Mouse (Mus musculus) small intestine, adult 2 months (tissue): Measurements from ENCODE around the gene Lefty2. TPM values are rescaled to one million over a fixed set of nuclear protein-coding genes. Genes with fewer than 3 reads are reported as not detected.

ENCODE experiments used
- H3K27ac ChIP-seq: fragments of 200-500 bp; 2 replicates; pipeline ENCODE4 v1.5.1; 2012; ENCODE audit warnings: low read depth, low read length, control low read depth, inconsistent platforms; ENCODE audit not compliant: insufficient read depth
- H3K27me3 ChIP-seq: fragments of 200-500 bp; 2 replicates; pipeline ENCODE4 v1.6.1; 2012; ENCODE audit warnings: mild to moderate bottlenecking, moderate library complexity, low read length, inconsistent platforms; ENCODE audit not compliant: control insufficient read depth, insufficient read depth
- H3K36me3 ChIP-seq: fragments of 200-500 bp; 2 replicates; pipeline ENCODE4 v1.6.1; 2012; ENCODE audit warnings: mild to moderate bottlenecking, low read length, control low read depth, inconsistent platforms; ENCODE audit not compliant: control insufficient read depth, insufficient read depth
- H3K4me1 ChIP-seq: fragments of 200-500 bp; 2 replicates; pipeline ENCODE4 v1.6.1; 2012; ENCODE audit warnings: low read length, inconsistent platforms, mixed read lengths; ENCODE audit not compliant: control insufficient read depth, insufficient read depth, insufficient read length
- H3K4me3 ChIP-seq: fragments of 200-500 bp; 2 replicates; pipeline ENCODE4 v1.5.1; 2012; ENCODE audit warnings: low read depth, mild to moderate bottlenecking, control low read depth, inconsistent platforms, low read length, moderate library complexity
- CTCF ChIP-seq: fragments of 200-500 bp; IDR thresholded peaks from 2 replicates; pipeline ENCODE4 v1.5.1; 2012; ENCODE audit warnings: low read depth, mild to moderate bottlenecking, control low read depth, inconsistent platforms, low read length, moderate library complexity, mixed read lengths; ENCODE audit not compliant: insufficient replicate concordance, insufficient read length; ENCODE audit errors: extremely low read depth
- POLR2A ChIP-seq: fragments of 200-500 bp; IDR thresholded peaks from 2 replicates; pipeline ENCODE4 v1.6.1; 2012; ENCODE audit warnings: low read depth, mild to moderate bottlenecking, control low read depth, inconsistent platforms, low read length, moderate library complexity
- WGBS: fragments of 180-500 bp; shearing (Covaris S2); methylation state at CpG from one replicate; pipeline ENCODE4 v1.1.7; 2018; 5-methylcytosine and 5-hydroxymethylcytosine counted together
- polyA plus RNA-seq: library from polyadenylated mRNA; depleted of rRNA; stranded (reverse); fragments of >200 nt; gene quantifications from 2 replicates; pipeline ENCODE4 v1.2.3, GENCODE M21; 2012; rRNA removed

Lefty2 gene
- polyA plus RNA-seq, 1 experiment = not detected

GRCm38 (mm10) chr1:180945001-180945980 lies 52.4 kb downstream of the Lefty2 start:
- Histone ChIP-seq H3K27ac (peak overlapping the region; percentile 46), H3K36me3 (peaks cover 7% of the 10 kb centered on the region), H3K4me1 (peaks cover 29% of the 10 kb centered on the region), H3K4me3 (no peak overlapping the region), H3K27me3 (no peaks in the 10 kb centered on the region)
- WGBS = 12% methylated on average over 20 of the region's 20 CpGs
- TF ChIP-seq CTCF (no peak), POLR2A (no peak)

GRCm38 (mm10) chr1:180946448-180946847 lies 53.5 kb downstream of the Lefty2 start:
- Histone ChIP-seq H3K4me1 (peaks cover 29% of the 10 kb centered on the region), H3K27me3 (no peaks in the 10 kb centered on the region), H3K36me3 (peaks cover 7% of the 10 kb centered on the region), H3K27ac (no peak overlapping the region), H3K4me3 (no peak overlapping the region)
- WGBS = 25% methylated on average over 6 of the region's 6 CpGs
- TF ChIP-seq CTCF = no peak
- no peak for TF ChIP-seq POLR2A

Other genes with a start within 250 kb of the Lefty2 start
- not detected in 2 replicates for gene Mixl1, start 196.1 kb upstream of the Lefty2 start, polyA plus RNA-seq
- 5.5 and 10.7 TPM in 2 replicates for gene Acbd3, start 167.1 kb upstream of the Lefty2 start, polyA plus RNA-seq
- 156 and 262 TPM in 2 replicates for gene H3f3a, start 79.2 kb upstream of the Lefty2 start, polyA plus RNA-seq
- 3.2 and 5.9 TPM in 2 replicates for gene Sde2, start 42.0 kb upstream of the Lefty2 start, polyA plus RNA-seq
- gene Pycr2, start 11.2 kb downstream of the Lefty2 start, polyA plus RNA-seq = 21.8 and 23.2 TPM in 2 replicates
- gene Lefty1, start 41.9 kb downstream of the Lefty2 start, polyA plus RNA-seq = 6.3 and 7.1 TPM in 2 replicates
- gene Tmem63a, start 49.2 kb downstream of the Lefty2 start, polyA plus RNA-seq = 23.5 and 31.9 TPM in 2 replicates
- gene Ephx1, start 127.8 kb downstream of the Lefty2 start, polyA plus RNA-seq = 10.0 and 10.6 TPM in 2 replicates
- not detected in 2 replicates for gene 9130409I23Rik, start 158.1 kb downstream of the Lefty2 start, polyA plus RNA-seq